Mouse (Mus musculus) stomach, embryonic 14.5 days (tissue): ENCODE measurements around the gene Rragd. TPM values are rescaled to one million over a fixed set of nuclear protein-coding genes. Genes with fewer than 3 reads are reported as not detected.

Experiments
- polyA plus RNA-seq: library from polyadenylated mRNA; unstranded; fragments of >200 nt; fragmentation: Nextera tagmentation; extraction: Ambion mirVana; gene quantifications from 2 replicates; pipeline ENCODE4 v1.2.1, GENCODE M21; 2014

Gene Rragd
- polyA plus RNA-seq, 1 experiment from 2014 or later, result 7.1 TPM

Other genes with a start within 250 kb of the Rragd start
- gene Lyrm2, start 182.8 kb upstream of the Rragd start, polyA plus RNA-seq, result 107 and 110 TPM in 2 replicates
- 5.6 and 6.9 TPM in 2 replicates for gene Ankrd6, start 32.2 kb upstream of the Rragd start, polyA plus RNA-seq
- gene Ube2j1, start 48.4 kb downstream of the Rragd start, polyA plus RNA-seq, result 38.2 and 45.5 TPM in 2 replicates
- 0.25 and 0.41 TPM in 2 replicates for gene Gabrr2, start 80.0 kb downstream of the Rragd start, polyA plus RNA-seq
- gene Gabrr1, start 149.5 kb downstream of the Rragd start, polyA plus RNA-seq, result not detected in 2 replicates
- 0.93 and 1.3 TPM in 2 replicates for gene Pm20d2, start 206.7 kb downstream of the Rragd start, polyA plus RNA-seq
- 11.1 and 12.1 TPM in 2 replicates for gene Srsf12, start 226.0 kb downstream of the Rragd start, polyA plus RNA-seq